Mouse (Mus musculus) megakaryocyte, embryonic 14.5 days (primary cell): ENCODE results near the gene Rasgrf1.

Source experiments
- FLI1 ChIP-seq: IDR thresholded peaks from 2 replicates; pipeline ENCODE4 v1.6.1; 2012; ENCODE audit warnings: low read length, inconsistent platforms, mixed read lengths
- GATA1 ChIP-seq: IDR thresholded peaks from 3 replicates; pipeline ENCODE4 v1.6.1; 2012; ENCODE audit warnings: mixed read lengths, low read length, inconsistent platforms, borderline replicate concordance

DNA sequence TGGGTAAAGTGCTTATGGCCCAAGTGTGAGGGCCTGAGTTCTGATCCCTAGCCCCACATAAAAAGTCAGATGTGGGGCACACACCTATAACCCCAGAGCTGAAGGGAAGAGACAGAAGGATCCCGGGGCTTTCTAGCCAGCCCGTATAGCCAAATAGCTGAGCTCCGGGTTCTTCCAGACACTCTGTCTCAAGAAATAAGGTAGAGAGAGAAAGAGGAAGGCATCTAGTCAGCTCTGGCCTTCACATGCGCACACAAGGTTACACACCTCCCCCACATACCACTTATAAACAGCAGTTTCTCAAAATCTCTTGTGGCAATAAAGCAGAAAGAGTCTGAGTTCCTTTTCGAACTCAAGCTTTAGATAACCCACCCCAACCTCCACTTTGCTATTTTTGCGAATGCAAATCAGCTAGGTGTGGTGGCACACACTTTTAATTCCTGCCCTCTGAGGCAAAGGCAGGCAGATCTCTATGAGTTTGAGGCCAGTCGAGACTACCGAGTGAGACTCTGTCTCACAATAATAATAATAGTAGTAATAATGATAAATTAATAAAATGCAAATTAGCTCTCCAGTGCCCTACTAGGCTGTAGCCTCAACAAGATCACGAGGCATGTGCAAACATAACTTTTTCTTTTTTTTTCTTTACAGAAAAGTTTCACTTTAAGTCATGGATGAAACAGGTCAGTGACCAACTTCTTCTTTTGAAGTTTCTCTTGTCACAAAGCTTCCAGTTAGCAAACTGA lies 150.3 kb downstream of the Rasgrf1 start:
- TF ChIP-seq GATA1 (no peak), FLI1 (no peak)
